Mouse (Mus musculus) bone marrow macrophage, adult 2 months (primary cell): ENCODE results near the gene Fam166a.

Experiments
- CTCF ChIP-seq: IDR thresholded peaks from 2 replicates; pipeline ENCODE4 v1.5.1; 2012; ENCODE audit warnings: low read depth, mild to moderate bottlenecking, low read length, moderate library complexity
- POLR2A ChIP-seq: IDR thresholded peaks from 2 replicates; pipeline ENCODE4 v1.6.1; 2012; ENCODE audit warnings: mild to moderate bottlenecking, low read depth, low read length, borderline replicate concordance

DNA sequence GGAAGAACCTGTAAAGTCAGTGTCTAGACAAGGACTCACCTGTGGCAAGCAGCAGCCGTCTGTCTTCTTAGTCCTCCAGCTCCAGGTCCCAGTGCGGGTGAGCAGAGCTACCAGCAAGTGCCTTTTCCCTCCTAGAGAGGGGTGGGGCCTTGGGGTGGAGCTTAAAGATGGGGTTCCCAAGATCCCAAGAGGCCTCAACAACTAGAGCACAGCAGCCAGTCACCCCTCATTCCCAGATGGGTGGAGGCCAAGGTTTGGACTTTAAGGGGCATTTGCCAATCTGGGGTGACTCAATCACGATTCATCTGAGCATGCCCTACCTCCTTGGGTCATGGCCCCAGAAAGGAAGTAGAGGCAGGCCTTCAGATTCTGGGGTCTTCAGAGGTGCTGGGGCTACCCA, 21.2 kb downstream of the Fam166a start:
- 0 out of 2 replicates have a peak, but pooled peaks have one; percentile 12 for TF ChIP-seq CTCF
- TF ChIP-seq POLR2A: no peak
